Mouse (Mus musculus) cerebellum, adult 2 months (tissue): ENCODE results near the gene Bves.

Source experiments
- CTCF ChIP-seq: fragments of 200-500 bp; IDR thresholded peaks from 2 replicates; pipeline ENCODE4 v1.5.1; 2011; ENCODE audit warnings: low read depth, mild to moderate bottlenecking, control low read depth, low read length, moderate library complexity, borderline replicate concordance; ENCODE audit not compliant: insufficient read depth
- POLR2A ChIP-seq: fragments of 200-500 bp; IDR thresholded peaks from 2 replicates; pipeline ENCODE4 v1.6.1; 2011; ENCODE audit warnings: low read length, control low read depth, borderline replicate concordance; ENCODE audit not compliant: insufficient read depth

GRCm38 (mm10) chr10:45370545-45370944 is 35.0 kb downstream of the Bves start:
- TF ChIP-seq POLR2A = no peak
- TF ChIP-seq CTCF = no peak
